Comparison of ENCODE assay signal across 8 mouse cellular contexts in the genomic region with DNA sequence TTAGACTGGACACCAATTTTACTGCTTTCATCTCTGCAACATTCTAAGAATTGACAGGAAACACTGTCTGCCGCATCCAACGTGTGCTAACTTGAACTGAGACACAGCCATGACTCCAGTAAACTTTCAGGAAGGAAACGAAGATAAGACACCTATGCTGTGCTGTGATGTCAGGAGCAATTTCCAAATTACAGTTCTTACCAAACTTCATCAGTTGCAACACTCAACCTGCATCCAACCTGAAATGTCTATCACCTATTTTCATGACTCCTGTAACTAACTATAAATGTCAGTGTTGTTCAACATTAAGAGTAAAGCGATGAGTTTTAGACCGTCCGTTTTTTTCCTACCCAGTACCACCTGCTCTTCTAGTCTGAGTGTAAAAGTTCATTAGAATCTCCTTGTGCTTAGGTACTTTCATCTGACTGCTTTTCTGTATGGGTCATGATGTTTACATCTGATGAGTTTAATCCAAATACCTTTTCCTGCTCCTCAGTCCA. TPM values are rescaled to one million over a fixed set of nuclear protein-coding genes. Genes with fewer than 3 reads are reported as not detected.
DNase-seq lines count a peak whose midpoint lies in the region; ATAC-seq and TF ChIP-seq lines count a peak whose summit lies in the region.

No protein-coding gene starts in this region.

- ATAC-seq in granulocyte monocyte progenitor cell, adult 5-6 weeks (replicated peaks; ENCODE audit: poor library complexity, severe bottlenecking) = 0 out of 2 replicates have a peak, but pooled peaks have one; percentile 8
- ATAC-seq in megakaryocyte, adult 5-6 weeks (ENCODE audit: poor library complexity, severe bottlenecking) = peak; percentile 33

- TF ChIP-seq EP300 in heart, adult 2 months (IDR thresholded peaks at IDR 0.05; ENCODE audit: insufficient read depth, low read depth, low read length) = no peak
- TF ChIP-seq EP300 in CH12.LX (IDR thresholded peaks at IDR 0.05; ENCODE audit: low read length) = no peak

- peaks cover 3% of the 10 kb centered on the region for H3K4me1 ChIP-seq in heart, adult 2 months (ENCODE audit: control insufficient read depth, insufficient read depth, low read length)
- H3K4me1 ChIP-seq in CH12.LX (ENCODE audit: control insufficient read depth in 1 of 2, insufficient read depth in 2 of 2) = peaks cover 3 to 23% of the 10 kb centered on the region in 2 experiments; a peak in 2 of 4 replicates

- peak overlapping the region; percentile 93 for H3K9ac ChIP-seq in heart, adult 2 months (ENCODE audit: low read depth, low read length)
- peak overlapping the region; percentile 95 for H3K9ac ChIP-seq in CH12.LX (ENCODE audit: insufficient read depth, low read depth)

- H3K36me3 ChIP-seq in heart, adult 2 months (ENCODE audit: control insufficient read depth, insufficient read depth, low read length) = peaks cover 3% of the 10 kb centered on the region; the same call in 1 of the 2 replicates
- H3K36me3 ChIP-seq in CH12.LX (replicated peaks in 1 of 2; ENCODE audit: control insufficient read depth in 1 of 2, insufficient read depth in 1 of 2, low read length in 1 of 2) = peaks cover 0 to 5% of the 10 kb centered on the region in 2 experiments

- intact Hi-C loops in heart, adult 2 months (cut with DNase I) = loop anchor here (10.0 kb wide), 1 partner anchor 121 kb away; no protein-coding TSS in a partner anchor
- intact Hi-C loops in heart, postnatal 10 days (cut with DNase I) = no loop called here

- TF ChIP-seq RAD21 in CH12.LX (IDR thresholded peaks at IDR 0.05; ENCODE audit: low read depth, low read length) = no peak

- no peaks in the 10 kb centered on the region for H3K27me3 ChIP-seq in heart, adult 2 months (ENCODE audit: control insufficient read depth, insufficient read depth, low read length)
- H3K27me3 ChIP-seq in CH12.LX (replicated peaks) = no peaks in the 10 kb centered on the region

- no peak for TF ChIP-seq POLR2A in heart, adult 2 months (IDR thresholded peaks at IDR 0.05; ENCODE audit: insufficient read depth, low read depth, low read length)
- TF ChIP-seq POLR2A in CH12.LX (IDR thresholded peaks at IDR 0.05; ENCODE audit: low read depth, low read length) = no peak

- no peak for TF ChIP-seq CTCF in heart, adult 2 months (IDR thresholded peaks at IDR 0.05)
- no peak for TF ChIP-seq CTCF in CH12.LX (conservative IDR thresholded peaks at IDR 0.05 in 1 of 2, IDR thresholded peaks at IDR 0.05 in 1 of 2; ENCODE audit: low read depth in 2 of 2, low read length in 2 of 2)

- in situ Hi-C loops in CH12.LX (cut with MboI; ENCODE audit: low pct_ligation_motif_present, low pct_unique_long_range_greater_than_20kb, low sequenced_read_pairs) = no loop called here

- dilution Hi-C loops in CH12.LX (cut with MboI; ENCODE audit: extremely low pct_ligation_motif_present, extremely low pct_unique_long_range_greater_than_20kb, low sequenced_read_pairs) = no loop called here

- H3K4me3 ChIP-seq in heart, adult 2 months = peak overlapping the region; percentile 94
- peak overlapping the region; percentile 81 to 91 (median 87) for H3K4me3 ChIP-seq in CH12.LX (replicated peaks in 1 of 3; ENCODE audit: low read depth in 2 of 3, low read length in 2 of 3, poor library complexity in 1 of 3)

- peak overlapping the region; percentile 98 for H3K4me2 ChIP-seq in CH12.LX (ENCODE audit: insufficient read depth, low read depth, poor library complexity, severe bottlenecking)

- 35% methylated on average over 6 of the region's 6 CpGs for WGBS in heart, adult 2 months

- H3K27ac ChIP-seq in heart, adult 2 months = peak overlapping the region; percentile 96
- no peak overlapping the region for H3K27ac ChIP-seq in CH12.LX (ENCODE audit: insufficient read depth, low read depth)

- no peaks in the 10 kb centered on the region for H3K9me3 ChIP-seq in CH12.LX (replicated peaks; ENCODE audit: low read length)

- DNase-seq in heart, adult 2 months = no peak
- no peak for DNase-seq in heart, postnatal 10 days
- DNase-seq in CH12.LX (ENCODE audit: extremely low read depth) = peak; percentile 6
- DNase-seq in left cerebral cortex, adult 9 months (ENCODE audit: low spot score in 2 of 2) = no peak
- no peak for DNase-seq in cerebellum, adult 11-12 months
- DNase-seq in urinary bladder, postnatal 25 days (ENCODE audit: low spot score) = no peak

- H3K79me2 ChIP-seq in heart, adult 2 months (replicated peaks; ENCODE audit: control insufficient read depth, insufficient read depth, low read length) = peaks cover 2% of the 10 kb centered on the region; the same call in 1 of the 2 replicates
- peaks cover 38% of the 10 kb centered on the region for H3K79me2 ChIP-seq in CH12.LX (replicated peaks; ENCODE audit: control insufficient read depth, extremely low read depth, insufficient read depth, poor library complexity, severe bottlenecking)

TF ChIP-seq in CH12.LX, 34 proteins besides CTCF, POLR2A, EP300 and RAD21:
- no peak for TF ChIP-seq MAFK (IDR thresholded peaks at IDR 0.05; ENCODE audit: insufficient replicate concordance, low read length)
- TF ChIP-seq MAX (IDR thresholded peaks at IDR 0.05; ENCODE audit: low read length) = no peak
- peak; percentile 51; the same call in 1 of the 2 replicates for TF ChIP-seq CHD1 (IDR thresholded peaks at IDR 0.05; ENCODE audit: low read depth, low read length)

RNA-seq across cellular contexts. Expression of a gene that starts 3.2 kb away (rescaled TPM):
- total RNA-seq in heart, adult 2 months (2021) = 1 to 10 TPM; 4.6 to 6.3 TPM
- polyA plus RNA-seq in heart, adult 2 months (2012; rRNA removed) = 4.9 and 6.7 TPM in 2 replicates
- 10 to 100 TPM in 1 of 2 experiments, 1 to 10 TPM in 1; 5.9 to 10.7 TPM for total RNA-seq in heart, postnatal 10 days (2021)
- total RNA-seq in CH12.LX (2012; rRNA removed) = 47.9 and 53.8 TPM in 2 replicates
- total RNA-seq in CH12.LX (2014; rRNA removed) = 117 and 138 TPM in 2 replicates
- 66.7 and 73.5 TPM in 2 replicates for polyA plus RNA-seq in CH12.LX (2012; ENCODE audit: insufficient read length, low read depth)
- total RNA-seq in granulocyte monocyte progenitor cell, adult 5-6 weeks (2014; fragmentation: Nextera tagmentation) = 18.7 and 40.1 TPM in 2 replicates
- total RNA-seq in granulocyte monocyte progenitor cell, adult 5-6 weeks (2017) = 26.2 and 27.2 TPM in 2 replicates
- total RNA-seq in megakaryocyte, adult 5-6 weeks (2015) = 12.3 and 20.3 TPM in 2 replicates
- total RNA-seq in megakaryocyte, adult 5-6 weeks (2017) = 9.9 and 10.1 TPM in 2 replicates

RNA-seq across cellular contexts. Expression of a gene that starts 16.9 kb away (rescaled TPM):
- 100 to 1,000 TPM in 1 of 2 experiments, 10 to 100 TPM in 1; 92.5 to 101 TPM for total RNA-seq in heart, adult 2 months (2021)
- 35.3 and 61.6 TPM in 2 replicates for polyA plus RNA-seq in heart, adult 2 months (2012; rRNA removed)
- total RNA-seq in heart, postnatal 10 days (2021) = 100 to 1,000 TPM; 105 to 107 TPM
- total RNA-seq in CH12.LX (2012; rRNA removed) (44.4 and 53.7 TPM in 2 replicates), CH12.LX (2014; rRNA removed) (62.2 and 64.5 TPM in 2 replicates)
- 56.5 and 58.2 TPM in 2 replicates for polyA plus RNA-seq in CH12.LX (2012; ENCODE audit: insufficient read length, low read depth)
- 46.8 and 64.6 TPM in 2 replicates for total RNA-seq in granulocyte monocyte progenitor cell, adult 5-6 weeks (2014; fragmentation: Nextera tagmentation)
- total RNA-seq in granulocyte monocyte progenitor cell, adult 5-6 weeks (2017) = 68.1 and 81.7 TPM in 2 replicates
- 73.3 and 73.6 TPM in 2 replicates for total RNA-seq in megakaryocyte, adult 5-6 weeks (2015)
- 49.9 and 66.4 TPM in 2 replicates for total RNA-seq in megakaryocyte, adult 5-6 weeks (2017)

RNA-seq across cellular contexts. Expression of a gene that starts 16.9 kb away (rescaled TPM):
- 10 to 100 TPM; 10.8 to 11.5 TPM for total RNA-seq in heart, adult 2 months (2021)
- polyA plus RNA-seq in heart, adult 2 months (2012; rRNA removed) = 5.5 and 9.9 TPM in 2 replicates
- total RNA-seq in heart, postnatal 10 days (2021) = 10 to 100 TPM; 20.2 to 22.3 TPM
- total RNA-seq in CH12.LX (2012; rRNA removed) (8.5 and 9.2 TPM in 2 replicates), CH12.LX (2014; rRNA removed) (12.4 and 13.4 TPM in 2 replicates)
- polyA plus RNA-seq in CH12.LX (2012; ENCODE audit: insufficient read length, low read depth) = 11.6 and 12.3 TPM in 2 replicates
- 23.1 and 29.9 TPM in 2 replicates for total RNA-seq in granulocyte monocyte progenitor cell, adult 5-6 weeks (2014; fragmentation: Nextera tagmentation)
- 12.4 and 16.2 TPM in 2 replicates for total RNA-seq in granulocyte monocyte progenitor cell, adult 5-6 weeks (2017)
- 20.1 and 20.2 TPM in 2 replicates for total RNA-seq in megakaryocyte, adult 5-6 weeks (2015)
- total RNA-seq in megakaryocyte, adult 5-6 weeks (2017) = 12.6 and 16.4 TPM in 2 replicates
